Mouse (Mus musculus) ES-E14 (cell line): Measurements from ENCODE around the gene Hipk4.

ENCODE experiments used
- CHD2 ChIP-seq: IDR thresholded peaks from 2 replicates; pipeline ENCODE4 v1.6.1; 2014; ENCODE audit warnings: mild to moderate bottlenecking, low read depth, low read length, inconsistent platforms
- MAFK ChIP-seq: IDR thresholded peaks from 2 replicates; pipeline ENCODE4 v1.6.1; 2014; ENCODE audit warnings: mild to moderate bottlenecking, low read depth, low read length, inconsistent platforms; ENCODE audit not compliant: insufficient read depth
- ZC3H11A ChIP-seq: IDR thresholded peaks from 2 replicates; pipeline ENCODE4 v1.6.1; 2012; ENCODE audit warnings: low read depth, mild to moderate bottlenecking, inconsistent platforms, low read length, borderline replicate concordance

DNA sequence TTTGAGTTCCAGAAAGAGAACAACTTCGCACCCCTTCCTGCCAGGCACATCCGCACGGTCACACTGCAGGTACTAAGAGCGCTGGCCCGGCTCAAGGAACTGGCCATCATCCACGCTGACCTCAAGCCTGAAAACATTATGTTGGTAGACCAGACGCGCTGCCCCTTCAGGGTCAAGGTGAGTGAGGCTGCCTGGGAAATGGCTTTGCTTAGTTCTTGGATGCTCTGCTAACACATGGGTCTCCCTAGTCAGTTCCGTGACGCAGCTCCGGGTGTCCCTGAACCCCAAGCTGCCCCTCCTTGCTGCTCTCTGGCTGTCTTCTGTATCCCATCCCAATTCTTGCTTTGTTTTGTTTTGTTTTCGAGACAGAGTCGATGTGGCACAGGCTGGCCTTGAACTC is 738 bp downstream of the Hipk4 start:
- TF ChIP-seq MAFK (no peak), ZC3H11A (no peak), CHD2 (no peak)
